Mouse (Mus musculus) layer of hippocampus, postnatal 14 days (tissue): ENCODE measurements around the gene Tmem128. TPM values are rescaled to one million over a fixed set of nuclear protein-coding genes. Genes with fewer than 3 reads are reported as not detected.

ENCODE experiments used
- DNase-seq, 2 experiments: peaks; one replicate each; pipeline ENCODE4 v3.0.0; 2021 to 2022; ENCODE audit warnings: low spot score in 2 of 2, mixed read lengths in 1 of 2
- long read RNA-seq, 2 experiments: library from polyadenylated mRNA; stranded (forward); transcript quantifications; one replicate each; pipeline ENCODE4 v2.0.0; 2021
- total RNA-seq, 2 experiments: library from RNA; stranded (reverse); gene quantifications; 2 replicates each; pipeline ENCODE4 v1.2.3; 2021

Gene Tmem128
- total RNA-seq: 10 to 100 TPM; 40.0 to 40.5 TPM
- long read RNA-seq, experiment 1, transcript Tmem128-201 (5 exons, 1,291 nt): major isoform, 18 of 25 reads
- long read RNA-seq, experiment 1, partial matches to known transcripts: 1 of 25 reads
- long read RNA-seq, experiment 1, other reads (novel, unspliced or antisense): 2 of 25 reads
- long read RNA-seq, experiment 2, transcript Tmem128-201 (5 exons, 1,291 nt): major isoform, 28 of 33 reads
- long read RNA-seq, experiment 2, partial matches to known transcripts: 3 of 33 reads
- long read RNA-seq, experiment 2, other reads (novel, unspliced or antisense): 1 of 33 reads

GRCm38 (mm10) chr5:38260107-38260682 is at the start of gene Tmem128:
Tmem128 (plus strand) TSS chr5:38260185.
- DNase-seq: peak; percentile 68 to 80

DNA sequence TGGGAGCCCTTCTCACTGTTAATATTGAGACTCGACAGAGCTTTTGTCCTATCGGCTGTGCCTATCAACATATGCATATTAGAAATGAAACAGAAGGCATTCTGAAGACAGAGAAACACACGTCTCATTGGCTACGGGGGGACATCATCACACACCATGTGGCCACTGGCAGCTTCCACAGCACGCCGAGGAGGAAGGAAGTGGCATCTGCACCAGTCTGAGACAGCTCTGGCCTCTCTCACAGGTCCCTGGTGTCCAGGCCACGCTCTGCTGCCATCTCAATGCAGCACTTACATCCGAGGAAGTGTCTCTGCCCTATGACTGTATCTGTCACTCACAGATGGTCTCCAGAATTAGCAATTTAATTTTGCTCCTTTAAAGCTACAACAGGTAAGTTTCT is 48.3 kb upstream of the Tmem128 start:
- no peak for DNase-seq

GRCm38 (mm10) chr5:38213009-38213408 is 47.0 kb upstream of the Tmem128 start:
- peak; percentile 45 to 60 for DNase-seq

DNA sequence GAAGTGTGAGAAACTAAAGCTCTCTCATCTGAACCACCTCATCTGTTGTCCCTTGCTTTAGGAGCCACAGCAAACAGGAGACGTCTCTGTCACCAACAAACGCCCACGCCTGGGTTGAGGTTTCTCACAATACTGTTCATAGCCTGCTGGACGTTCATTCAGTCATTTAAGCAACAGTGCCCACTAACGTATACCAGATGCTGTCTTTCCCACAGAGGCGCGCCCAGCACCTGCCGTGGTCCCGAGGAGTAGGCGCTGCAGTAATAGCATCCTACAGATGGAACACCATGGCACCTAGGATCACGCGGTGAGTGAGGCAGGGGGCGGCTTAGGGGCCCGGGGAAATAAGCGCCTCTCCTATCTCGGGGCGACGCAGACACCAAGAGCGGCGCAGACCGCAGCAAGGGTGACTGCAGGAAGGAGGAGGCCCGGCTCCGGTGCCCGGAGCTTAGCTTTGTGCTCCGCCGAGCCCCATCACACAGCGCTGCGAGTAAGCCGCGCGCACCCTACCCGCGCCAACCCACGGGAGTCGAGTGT is 40.1 kb upstream of the Tmem128 start:
- peak in 1 of 2 experiments; percentile 27 for DNase-seq

- peak; percentile 93 to 95 for DNase-seq
Measured at GRCm38 (mm10) chr5:38220328-38220912, 39.6 kb upstream of the Tmem128 start, which contains the start of the genes Zbtb49 and Lyar. Zbtb49 (minus strand) TSS chr5:38220457. Lyar (plus strand) TSS chr5:38220470.

- no peak for DNase-seq
Measured at GRCm38 (mm10) chr5:38235422-38235821, 24.6 kb upstream of the Tmem128 start.

DNA sequence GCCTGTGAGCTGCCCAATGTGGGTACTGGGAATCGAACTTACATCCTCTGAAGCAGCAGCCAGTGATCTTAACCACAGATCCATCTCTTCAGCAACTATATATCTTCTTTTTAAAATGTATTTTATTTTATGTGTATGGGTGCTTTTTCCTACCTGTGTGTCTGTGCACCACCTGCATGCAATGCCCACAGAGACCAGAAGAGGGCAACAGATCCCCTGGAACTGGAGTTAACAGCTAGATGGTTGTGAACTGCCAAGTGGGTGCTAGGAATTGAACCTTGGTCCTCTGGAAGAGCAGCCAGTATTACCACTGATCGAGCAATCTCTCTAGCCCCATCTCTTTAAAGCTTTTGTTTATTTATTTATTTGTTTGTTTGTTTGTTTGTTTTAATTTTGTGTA is 23.4 kb upstream of the Tmem128 start:
- DNase-seq: no peak

DNA sequence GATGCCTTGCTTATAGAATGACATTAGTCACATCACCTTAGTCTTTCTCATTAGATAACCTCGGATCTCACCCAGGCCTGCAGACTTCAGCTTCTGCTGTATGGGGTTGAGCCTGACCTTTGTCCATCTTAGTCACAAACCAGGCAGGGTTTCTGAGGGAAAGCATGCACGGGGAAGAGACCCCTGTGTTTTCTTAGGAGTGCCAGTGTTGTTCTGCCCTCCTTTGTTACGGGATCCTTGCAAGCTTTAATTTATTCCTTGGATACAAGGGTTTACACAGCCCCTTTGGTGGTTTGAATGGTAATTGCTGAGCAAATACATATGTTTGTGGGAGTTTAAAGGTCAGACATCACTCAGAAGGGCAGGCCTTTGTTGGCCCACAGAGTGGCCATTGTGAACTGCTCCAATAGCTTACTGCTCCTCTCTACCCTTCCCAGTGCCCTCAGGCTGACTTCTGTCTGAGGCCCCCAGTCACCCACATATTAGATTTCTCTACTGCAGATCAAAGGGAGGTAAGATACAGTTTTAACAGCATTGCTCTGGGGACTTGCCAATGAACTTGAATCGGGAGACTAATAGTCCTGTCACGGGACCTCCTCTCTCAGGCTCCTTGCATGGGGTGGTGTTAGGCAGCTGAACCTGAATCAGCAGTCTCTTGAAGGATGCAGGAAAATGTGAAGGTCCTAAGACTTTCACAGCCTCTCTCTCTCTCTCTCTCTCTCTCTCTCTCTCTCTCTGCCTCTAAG is 19.1 kb upstream of the Tmem128 start:
- DNase-seq: no peak

DNA sequence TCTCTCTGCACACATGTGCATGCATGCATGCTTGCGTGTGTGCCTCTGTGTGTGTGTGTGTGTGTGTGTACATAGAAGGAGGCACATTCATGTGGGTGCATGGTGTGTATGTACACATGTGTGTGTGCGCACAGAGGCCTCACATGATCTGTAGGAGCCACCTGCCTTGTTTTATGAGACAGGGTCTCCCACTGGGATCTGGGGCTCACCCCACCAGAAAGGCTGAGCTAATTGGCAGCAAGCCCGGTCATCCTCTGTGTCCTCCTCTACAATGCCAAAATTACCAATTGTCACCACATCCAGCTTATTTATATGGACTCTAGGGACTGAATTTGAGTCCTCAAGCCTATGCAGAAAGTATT is 18.5 kb upstream of the Tmem128 start:
- no peak for DNase-seq

- DNase-seq: no peak
Measured at GRCm38 (mm10) chr5:38241966-38242365, 18.0 kb upstream of the Tmem128 start.

GRCm38 (mm10) chr5:38255195-38255594 is 4.8 kb upstream of the Tmem128 start:
- DNase-seq: no peak

DNA sequence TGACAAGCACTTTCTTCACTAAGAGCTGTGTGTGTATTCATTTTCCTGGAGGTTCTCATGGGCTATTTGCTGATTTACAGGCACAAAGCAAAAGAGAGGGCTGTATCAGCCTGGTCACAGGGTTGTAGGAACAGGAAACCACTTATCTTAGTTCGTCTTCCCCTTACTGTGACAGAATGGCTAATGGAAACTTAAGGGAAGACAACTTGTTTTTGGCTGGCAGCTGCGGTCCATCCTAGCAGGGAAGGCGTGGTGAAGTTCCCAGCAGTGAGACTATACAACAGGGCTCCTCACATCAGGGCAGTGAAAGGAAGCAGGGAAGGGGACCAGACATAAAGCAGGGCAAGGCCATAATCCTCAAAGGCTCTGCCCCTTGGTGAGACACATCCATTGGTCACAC is 4.3 kb upstream of the Tmem128 start:
- DNase-seq: no peak

- no peak for DNase-seq
Measured at GRCm38 (mm10) chr5:38256551-38256950, 3.4 kb upstream of the Tmem128 start.

GRCm38 (mm10) chr5:38258034-38258772 is 1.8 kb upstream of the Tmem128 start:
- DNase-seq: no peak

GRCm38 (mm10) chr5:38258773-38259146 is 1.2 kb upstream of the Tmem128 start:
- DNase-seq: no peak

DNA sequence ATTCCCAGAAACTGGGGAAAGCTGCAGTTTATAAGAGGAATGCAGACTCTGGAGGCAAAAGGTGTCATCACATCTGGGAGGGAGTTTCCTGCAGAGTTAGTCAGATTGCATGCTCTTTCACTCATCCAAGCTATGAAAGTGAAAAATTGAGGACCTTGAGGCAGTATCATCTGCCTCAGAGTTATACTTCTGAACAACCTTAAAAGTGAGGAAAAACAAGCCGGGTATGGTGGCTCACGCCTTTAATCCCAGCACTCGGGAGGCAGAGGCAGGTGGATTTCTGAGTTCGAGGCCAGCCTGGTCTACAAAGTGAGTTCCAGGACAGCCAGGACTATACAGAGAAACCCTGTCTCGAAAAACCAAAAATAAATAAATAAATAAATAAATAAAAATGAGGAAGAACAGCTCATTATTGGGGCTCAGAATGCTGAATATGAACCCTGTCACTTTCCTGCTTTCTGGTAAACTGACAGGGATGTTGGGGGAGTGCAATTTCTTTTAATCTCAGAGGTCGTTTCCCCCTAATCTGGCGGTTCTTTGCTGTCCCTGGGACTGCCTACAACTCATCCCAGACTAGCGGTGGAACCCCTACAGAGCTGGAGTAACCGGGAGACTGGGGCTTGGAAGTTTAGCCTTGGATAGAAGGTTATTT is 404 bp upstream of the Tmem128 start:
- no peak for DNase-seq

- no peak for DNase-seq
Measured at GRCm38 (mm10) chr5:38270942-38271341, 11.0 kb downstream of the Tmem128 start.

GRCm38 (mm10) chr5:38273831-38274230 is 13.8 kb downstream of the Tmem128 start:
- no peak for DNase-seq

DNA sequence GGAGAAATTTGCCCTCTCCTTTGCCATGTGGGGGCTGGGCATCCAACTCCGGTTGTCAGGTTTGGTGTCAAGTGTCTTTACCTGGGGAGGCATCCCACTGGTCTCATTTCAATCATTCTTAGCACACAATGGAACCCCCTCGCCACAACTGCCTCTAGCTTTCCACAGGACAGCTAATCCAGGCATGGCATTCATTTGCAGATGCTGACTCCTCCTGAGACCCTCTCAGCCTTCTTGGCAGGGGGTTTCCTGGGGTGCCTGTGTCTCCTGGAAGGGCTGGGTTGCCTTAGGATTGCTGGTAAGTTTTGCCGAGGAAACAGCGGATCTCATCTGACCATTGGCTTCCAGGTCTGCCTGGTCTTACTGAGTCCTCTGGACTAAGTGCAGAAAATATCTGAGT is 15.8 kb downstream of the Tmem128 start, which contains the start of gene Otop1:
Gene Otop1 (plus strand): TSS at position 202 of the 400 bp plus-strand sequence.
- DNase-seq: no peak

- DNase-seq: no peak
Measured at GRCm38 (mm10) chr5:38276451-38276850, 16.5 kb downstream of the Tmem128 start.
